Mouse (Mus musculus) ES-E14 (cell line): Measurements from ENCODE around the gene Klhl20. TPM values are rescaled to one million over a fixed set of nuclear protein-coding genes. Genes with fewer than 3 reads are reported as not detected.

Experiments
- DNase-seq: peaks from one replicate; pipeline ENCODE4 v3.0.0-alpha.2; 2013; ENCODE audit warnings: low read depth, low spot score
- H3K27ac ChIP-seq: 2 replicates; pipeline ENCODE4 v1.5.1; 2012; ENCODE audit warnings: low read depth, mild to moderate bottlenecking, low read length, moderate library complexity, mixed read lengths; ENCODE audit not compliant: poor library complexity, insufficient read depth, severe bottlenecking
- H3K36me3 ChIP-seq: 2 replicates; pipeline ENCODE4 v1.6.1; 2012; ENCODE audit warnings: mild to moderate bottlenecking, low read length, moderate library complexity, mixed read lengths; ENCODE audit not compliant: control insufficient read depth, poor library complexity, insufficient read depth, severe bottlenecking
- H3K4me1 ChIP-seq, 2 experiments: fragments of 150-350 bp in 1 of 2; sonication (generic) in 1 of 2; 2 replicates each; pipeline ENCODE4 v1.6.1; 2012; ENCODE audit warnings: low read length in 2 of 2, mild to moderate bottlenecking in 1 of 2, mixed read lengths in 1 of 2; ENCODE audit not compliant: control insufficient read depth in 2 of 2, insufficient read depth in 2 of 2, poor library complexity in 1 of 2
- H3K4me3 ChIP-seq, 2 experiments: fragments of 150-350 bp in 1 of 2; sonication (generic) in 1 of 2; 2 replicates each; pipeline ENCODE4 v1.5.1; 2012; ENCODE audit warnings: low read length in 2 of 2, low read depth in 1 of 2, mild to moderate bottlenecking in 1 of 2, mixed read lengths in 1 of 2; ENCODE audit not compliant: insufficient read depth in 1 of 2, poor library complexity in 1 of 2, severe bottlenecking in 1 of 2
- H3K9ac ChIP-seq: 2 replicates; pipeline ENCODE4 v1.6.1; 2012; ENCODE audit warnings: low read depth, mild to moderate bottlenecking, low read length, mixed read lengths; ENCODE audit not compliant: poor library complexity, insufficient read depth, severe bottlenecking
- H3K9me3 ChIP-seq: fragments of 150-350 bp; sonication (generic); 2 replicates; pipeline ENCODE4 v1.6.1; 2012; ENCODE audit warnings: low read depth, mild to moderate bottlenecking, low read length; ENCODE audit not compliant: control insufficient read depth, insufficient read depth
- CHD2 ChIP-seq: IDR thresholded peaks from 2 replicates; pipeline ENCODE4 v1.6.1; 2014; ENCODE audit warnings: mild to moderate bottlenecking, low read depth, low read length, inconsistent platforms
- HCFC1 ChIP-seq: IDR thresholded peaks from 2 replicates; pipeline ENCODE4 v1.6.1; 2012; ENCODE audit warnings: low read length, inconsistent platforms, borderline replicate concordance; ENCODE audit not compliant: insufficient read depth
- MAFK ChIP-seq: IDR thresholded peaks from 2 replicates; pipeline ENCODE4 v1.6.1; 2014; ENCODE audit warnings: mild to moderate bottlenecking, low read depth, low read length, inconsistent platforms; ENCODE audit not compliant: insufficient read depth
- ZC3H11A ChIP-seq: IDR thresholded peaks from 2 replicates; pipeline ENCODE4 v1.6.1; 2012; ENCODE audit warnings: low read depth, mild to moderate bottlenecking, inconsistent platforms, low read length, borderline replicate concordance
- ZNF384 ChIP-seq: IDR thresholded peaks from 2 replicates; pipeline ENCODE4 v1.6.1; 2012; ENCODE audit warnings: low read depth, low read length, inconsistent platforms
- in situ Hi-C, 2 experiments: fragments of 600-800 bp; cut with MboI; formaldehyde crosslinking; loops; one replicate each; pipeline ENCODE4 v1.15.1; 2025; ENCODE audit warnings: low sequenced_read_pairs in 2 of 2, inconsistent platforms in 1 of 2; ENCODE audit not compliant: unreplicated experiment in 2 of 2
- total RNA-seq: library from RNA; depleted of rRNA; stranded (reverse); fragments of 300-350 nt; gene quantifications from 2 replicates; pipeline ENCODE4 v1.2.3, GENCODE M21; 2012

Gene Klhl20
- total RNA-seq, 1 experiment: 10.2 TPM

DNA sequence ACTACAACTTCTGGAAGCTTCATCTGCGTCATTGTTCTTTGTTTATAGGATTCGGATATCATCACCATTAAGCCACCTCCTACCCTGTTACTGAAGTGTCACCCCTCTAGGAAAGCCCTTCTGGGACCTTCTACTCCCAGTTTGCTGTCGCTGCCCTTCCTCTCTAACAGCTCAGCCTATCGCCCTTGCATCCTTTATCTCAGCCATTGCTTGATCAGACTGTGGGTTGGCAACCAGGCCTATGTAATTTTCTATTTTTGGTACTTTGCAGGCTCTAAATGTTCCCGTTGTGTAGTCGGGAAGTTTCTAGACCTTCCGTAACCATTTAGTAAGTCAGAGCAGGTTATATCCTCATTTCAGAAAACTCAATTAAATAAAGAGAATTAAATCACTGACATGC is 11.9 kb upstream of the Klhl20 start:
- Histone ChIP-seq H3K27ac (no peak overlapping the region), H3K36me3 (0 out of 2 replicates have a peak, but pooled peaks cover 2% of the 10 kb centered on the region), H3K4me3 (peak overlapping the region in 1 of 2 experiments; percentile 68; a peak in 1 of 4 replicates), H3K9ac (no peak overlapping the region), H3K4me1 (peaks cover 0 to 2% of the 10 kb centered on the region in 2 experiments; a peak in 2 of 4 replicates), H3K9me3 (peaks cover 5% of the 10 kb centered on the region; the same call in 1 of the 2 replicates)
- TF ChIP-seq MAFK: no peak
- TF ChIP-seq HCFC1: no peak
- TF ChIP-seq CHD2: no peak
- no peak for TF ChIP-seq ZNF384
- TF ChIP-seq ZC3H11A: no peak
- no peak for DNase-seq
- in situ Hi-C loops: no loop called here

DNA sequence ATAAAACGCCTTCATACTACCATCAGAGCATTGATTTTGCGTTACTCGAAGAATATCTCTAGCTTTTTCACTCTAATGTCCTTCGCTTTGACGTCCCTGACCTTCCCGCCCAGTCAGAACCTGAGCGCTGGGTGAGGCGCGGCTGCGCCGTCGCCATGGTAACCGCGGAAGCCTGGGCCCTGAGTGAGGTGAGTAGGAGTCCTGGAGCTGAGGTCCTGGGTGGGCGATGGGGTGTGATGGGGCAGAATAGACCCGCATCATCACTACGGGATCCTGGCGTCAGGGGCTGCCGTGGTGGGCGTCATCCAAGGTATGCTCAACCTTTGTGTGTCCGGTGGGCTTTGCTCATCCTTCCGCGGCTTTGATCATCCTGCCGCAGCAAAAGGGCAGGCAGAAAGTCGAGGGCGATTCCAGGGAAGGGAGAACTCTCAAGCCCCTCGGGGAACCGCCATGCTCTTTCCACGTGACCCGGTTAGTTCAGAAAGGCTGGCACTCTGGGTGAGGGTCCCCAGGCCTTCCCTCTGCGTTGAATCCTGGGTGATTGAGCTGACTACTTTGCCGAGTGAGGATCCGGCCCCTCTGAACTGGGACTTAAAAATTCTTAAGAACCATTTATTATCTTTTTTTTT is 11.3 kb upstream of the Klhl20 start, which contains the start of gene Ankrd45:
Gene Ankrd45, plus strand, starts transcription at position 161 of the 629 bp plus-strand sequence.
- H3K27ac ChIP-seq: peak within 1 kb of the TSS; percentile 34; the same call in 1 of the 2 replicates
- in situ Hi-C loops: no loop called here
- H3K9ac ChIP-seq: peak within 1 kb of the TSS; percentile 70

DNA sequence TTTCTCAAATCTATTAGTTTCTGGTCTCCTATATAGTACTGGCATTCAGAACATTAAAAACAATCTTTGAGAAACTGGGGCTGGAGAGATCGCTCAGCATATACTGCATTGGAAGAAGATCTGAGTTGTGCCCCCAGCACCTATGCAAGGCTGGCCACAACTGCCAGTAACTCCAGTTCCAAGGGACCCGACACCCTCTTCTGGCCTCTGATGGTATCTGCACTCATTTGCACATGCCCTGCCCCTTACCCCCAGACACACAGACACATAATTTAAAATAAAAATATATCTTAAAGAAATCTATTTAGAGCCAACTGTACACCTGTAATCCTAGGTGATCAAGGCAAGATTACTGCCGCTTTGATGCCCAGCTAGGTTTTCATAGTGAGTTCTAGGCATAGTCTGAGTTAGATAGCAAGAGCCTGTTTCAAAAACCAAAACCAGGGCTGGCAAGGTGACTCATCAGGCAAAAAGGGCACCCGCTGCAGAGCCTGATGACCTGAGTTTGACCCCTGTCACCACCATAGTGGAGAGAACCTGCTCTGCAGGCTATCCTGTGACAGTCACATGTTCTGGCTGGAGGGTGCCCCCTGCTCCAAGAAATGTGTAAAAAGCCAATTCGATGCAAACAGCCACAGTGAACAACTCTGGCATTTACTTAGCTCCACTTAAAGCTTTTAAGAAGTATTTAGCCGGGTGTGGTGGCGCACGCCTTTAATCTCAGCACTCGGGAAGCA is 8.9 kb upstream of the Klhl20 start:
- in situ Hi-C loops: no loop called here
- 0 out of 2 replicates have a peak, but pooled peaks cover 2% of the 10 kb centered on the region for H3K36me3 ChIP-seq
- H3K4me3 ChIP-seq: no peak overlapping the region
- H3K27ac ChIP-seq: no peak overlapping the region
- TF ChIP-seq CHD2: no peak
- TF ChIP-seq ZC3H11A: no peak
- no peak for TF ChIP-seq HCFC1
- no peak for TF ChIP-seq ZNF384
- TF ChIP-seq MAFK: no peak
- H3K4me1 ChIP-seq: no peaks in the 10 kb centered on the region; a peak in 2 of 4 replicates
- no peak for DNase-seq
- H3K9me3 ChIP-seq: peaks cover 5% of the 10 kb centered on the region; the same call in 1 of the 2 replicates
- H3K9ac ChIP-seq: no peak overlapping the region

More for the DNA sequence above, 11.3 kb upstream of the Klhl20 start, which contains the start of gene Ankrd45:
- no peak for DNase-seq
- Histone ChIP-seq H3K4me1 (no peaks in the 10 kb centered on the region; a peak in 2 of 4 replicates), H3K4me3 (peak within 1 kb of the TSS; percentile 32 to 68), H3K9me3 (peaks cover 5% of the 10 kb centered on the region; the same call in 1 of the 2 replicates), H3K36me3 (0 out of 2 replicates have a peak, but pooled peaks cover 2% of the 10 kb centered on the region)
- TF ChIP-seq MAFK (no peak), ZNF384 (no peak), ZC3H11A (no peak)

DNA sequence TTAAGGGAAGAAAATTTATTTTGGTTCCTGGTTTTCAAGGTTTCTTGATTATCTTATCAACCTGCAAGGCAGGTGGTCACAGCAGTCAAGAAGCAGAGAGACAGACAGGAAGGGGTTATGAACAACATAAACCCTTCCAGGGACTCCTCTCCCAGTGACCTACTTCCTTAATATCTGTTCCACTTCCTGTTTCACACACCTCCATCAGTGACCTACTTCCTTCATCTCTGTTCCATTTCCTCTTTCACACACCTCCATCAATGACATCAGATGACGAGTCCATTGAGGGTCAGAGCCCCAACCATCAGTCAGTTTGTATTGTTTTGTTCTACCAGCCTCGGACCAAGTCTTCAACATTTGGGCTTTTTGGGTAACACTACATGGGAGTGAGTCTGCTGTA is 8.2 kb upstream of the Klhl20 start:
- Histone ChIP-seq H3K4me1 (no peaks in the 10 kb centered on the region; a peak in 2 of 4 replicates), H3K36me3 (0 out of 2 replicates have a peak, but pooled peaks cover 2% of the 10 kb centered on the region), H3K4me3 (no peak overlapping the region), H3K27ac (no peak overlapping the region), H3K9ac (no peak overlapping the region), H3K9me3 (no peaks in the 10 kb centered on the region)
- TF ChIP-seq ZNF384 (no peak), MAFK (no peak), CHD2 (no peak), ZC3H11A (no peak), HCFC1 (no peak)
- no peak for DNase-seq
- in situ Hi-C loops: no loop called here
